Mouse (Mus musculus) ES-E14 (cell line): ENCODE measurements around the gene Srrm3.

Source experiments
- CHD2 ChIP-seq: IDR thresholded peaks from 2 replicates; pipeline ENCODE4 v1.6.1; 2014; ENCODE audit warnings: mild to moderate bottlenecking, low read depth, low read length, inconsistent platforms
- HCFC1 ChIP-seq: IDR thresholded peaks from 2 replicates; pipeline ENCODE4 v1.6.1; 2012; ENCODE audit warnings: low read length, inconsistent platforms, borderline replicate concordance; ENCODE audit not compliant: insufficient read depth
- MAFK ChIP-seq: IDR thresholded peaks from 2 replicates; pipeline ENCODE4 v1.6.1; 2014; ENCODE audit warnings: mild to moderate bottlenecking, low read depth, low read length, inconsistent platforms; ENCODE audit not compliant: insufficient read depth
- ZNF384 ChIP-seq: IDR thresholded peaks from 2 replicates; pipeline ENCODE4 v1.6.1; 2012; ENCODE audit warnings: low read depth, low read length, inconsistent platforms

GRCm38 (mm10) chr5:135877180-135877579, 70.5 kb downstream of the Srrm3 start:
- TF ChIP-seq MAFK: no peak
- TF ChIP-seq HCFC1: no peak
- no peak for TF ChIP-seq ZNF384
- no peak for TF ChIP-seq CHD2
